ENCODE assay signal across 8 mouse cellular contexts in the genomic region with DNA sequence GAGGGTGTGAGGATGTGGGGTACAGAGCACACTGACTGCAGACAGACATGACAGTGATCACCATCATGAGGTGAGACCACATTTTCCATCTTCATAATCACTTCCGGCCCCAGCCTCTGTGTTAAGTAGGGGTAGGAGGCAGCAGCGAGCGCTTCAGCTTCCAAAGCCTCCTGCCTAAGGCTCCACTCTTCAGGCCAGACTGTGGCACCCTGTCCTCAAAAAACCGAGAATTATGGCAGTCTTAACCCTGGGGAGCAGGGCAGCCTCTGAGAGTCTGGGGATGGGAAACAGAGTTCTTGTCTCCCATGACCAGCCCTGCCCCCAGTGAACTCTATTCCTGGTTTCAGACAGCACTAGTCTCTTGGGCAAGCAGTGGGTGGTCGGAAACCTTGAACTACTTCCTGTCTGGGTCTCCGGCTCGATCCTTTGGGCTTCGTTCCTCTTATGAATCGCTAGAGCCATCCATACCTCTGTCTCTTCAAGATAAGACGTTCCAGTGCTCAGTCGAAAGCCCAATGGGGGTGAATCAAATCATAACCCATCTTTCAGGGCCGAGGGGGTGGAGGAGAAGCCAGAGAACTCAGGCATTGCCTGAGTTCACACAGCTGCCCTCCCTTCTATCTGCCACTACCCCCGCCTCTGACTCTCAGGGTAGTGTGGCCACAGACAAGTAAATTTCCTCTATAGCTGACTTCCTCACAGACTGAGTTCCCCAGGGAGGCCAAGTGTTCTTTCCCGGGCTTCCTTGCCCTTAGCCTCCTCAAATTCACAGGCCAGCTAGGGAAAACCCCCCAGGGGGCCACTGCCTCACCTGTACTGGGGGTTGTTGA. TPM values are rescaled to one million over a fixed set of nuclear protein-coding genes. Genes with fewer than 3 reads are reported as not detected.
DNase-seq lines count a peak whose midpoint lies in the region; ATAC-seq lines count a peak whose summit lies in the region.

No protein-coding gene starts in this region.

- no peak overlapping the region for H3K4me3 ChIP-seq in embryonic facial prominence, embryonic 12.5 days
- no peak overlapping the region for H3K4me3 ChIP-seq in limb, embryonic 12.5 days (replicated peaks)
- H3K4me3 ChIP-seq in midbrain, embryonic 14.5 days (replicated peaks; ENCODE audit: low read depth, low read length), result no peak overlapping the region

- peak; percentile 85 for DNase-seq in layer of hippocampus, adult 9-11 months
- DNase-seq in layer of hippocampus, adult 9-10 months (ENCODE audit: low spot score), result no peak
- peak; percentile 55 for DNase-seq in heart, postnatal 4 days
- no peak for DNase-seq in midbrain, embryonic 14.5 days
- peak; percentile 84 for DNase-seq in thymus, postnatal 0 days (ENCODE audit: low spot score)

- peak overlapping the region; percentile 40; the same call in 1 of the 2 replicates for H3K9ac ChIP-seq in embryonic facial prominence, embryonic 12.5 days
- peak overlapping the region; percentile 51; the same call in 1 of the 2 replicates for H3K9ac ChIP-seq in limb, embryonic 12.5 days (replicated peaks)
- peak overlapping the region; percentile 2; the same call in 1 of the 2 replicates for H3K9ac ChIP-seq in midbrain, embryonic 14.5 days (replicated peaks; ENCODE audit: low read length)

- H3K4me2 ChIP-seq in embryonic facial prominence, embryonic 12.5 days (replicated peaks), result peak overlapping the region; percentile 24; the same call in 1 of the 2 replicates
- peak overlapping the region; percentile 37 for H3K4me2 ChIP-seq in limb, embryonic 12.5 days
- H3K4me2 ChIP-seq in midbrain, embryonic 14.5 days (ENCODE audit: low read length), result no peak overlapping the region

- H3K27ac ChIP-seq in embryonic facial prominence, embryonic 12.5 days, result peak overlapping the region; percentile 82
- peak overlapping the region; percentile 81 for H3K27ac ChIP-seq in limb, embryonic 12.5 days
- peak overlapping the region; percentile 56 for H3K27ac ChIP-seq in midbrain, embryonic 14.5 days (replicated peaks; ENCODE audit: low read depth, low read length)

- H3K36me3 ChIP-seq in embryonic facial prominence, embryonic 12.5 days, result peaks cover 6% of the 10 kb centered on the region; the same call in 1 of the 2 replicates
- peaks cover 12% of the 10 kb centered on the region for H3K36me3 ChIP-seq in limb, embryonic 12.5 days
- H3K36me3 ChIP-seq in midbrain, embryonic 14.5 days (ENCODE audit: control insufficient read depth, insufficient read depth, low read length), result peaks cover 15% of the 10 kb centered on the region

- no peaks in the 10 kb centered on the region for H3K9me3 ChIP-seq in embryonic facial prominence, embryonic 12.5 days
- no peaks in the 10 kb centered on the region for H3K9me3 ChIP-seq in limb, embryonic 12.5 days
- H3K9me3 ChIP-seq in midbrain, embryonic 14.5 days (ENCODE audit: control insufficient read depth, low read length), result no peaks in the 10 kb centered on the region

- WGBS in embryonic facial prominence, embryonic 12.5 days, result 62% methylated on average over 14 of the region's 14 CpGs
- WGBS in limb, embryonic 12.5 days, result 61% methylated on average over 14 of the region's 14 CpGs
- 75% methylated on average over 14 of the region's 14 CpGs for whole genome bisulfite sequencing in midbrain, embryonic 14.5 days

- no peak for ATAC-seq in embryonic facial prominence, embryonic 12.5 days (ENCODE audit: insufficient number of reproducible peaks, insufficient read depth, low FRiP score, low TSS enrichment)
- ATAC-seq in limb, embryonic 12.5 days (ENCODE audit: insufficient number of reproducible peaks, insufficient read depth, low FRiP score, low TSS enrichment, low read depth), result no peak
- no peak for ATAC-seq in midbrain, embryonic 14.5 days (ENCODE audit: low FRiP score, low TSS enrichment)
- no peak for ATAC-seq in cerebellum, adult (ENCODE audit: insufficient number of reproducible peaks, low FRiP score, low TSS enrichment)

- peaks cover 22% of the 10 kb centered on the region for H3K4me1 ChIP-seq in embryonic facial prominence, embryonic 12.5 days
- H3K4me1 ChIP-seq in limb, embryonic 12.5 days (replicated peaks), result peaks cover 30% of the 10 kb centered on the region
- H3K4me1 ChIP-seq in midbrain, embryonic 14.5 days (ENCODE audit: control insufficient read depth, insufficient read depth, low read length), result peaks cover 19% of the 10 kb centered on the region

- H3K27me3 ChIP-seq in embryonic facial prominence, embryonic 12.5 days, result no peaks in the 10 kb centered on the region
- H3K27me3 ChIP-seq in limb, embryonic 12.5 days, result no peaks in the 10 kb centered on the region
- no peaks in the 10 kb centered on the region for H3K27me3 ChIP-seq in midbrain, embryonic 14.5 days (ENCODE audit: control insufficient read depth, insufficient read depth, low read length)

RNA-seq across cellular contexts. Expression of a gene that starts 0.8 kb away (rescaled TPM):
- polyA plus RNA-seq in embryonic facial prominence, embryonic 12.5 days (2016; fragmentation: Nextera tagmentation; extraction: Ambion mirVana), result 4.4 and 4.9 TPM in 2 replicates
- total RNA-seq in heart, postnatal 4 days (2021), result 1 to 10 TPM; 4.6 to 5.9 TPM
- 4.2 and 5.1 TPM in 2 replicates for polyA plus RNA-seq in limb, embryonic 12.5 days (2016; fragmentation: Nextera tagmentation; extraction: Ambion mirVana)
- 3.2 and 3.4 TPM in 2 replicates for polyA plus RNA-seq in midbrain, embryonic 14.5 days (2014; fragmentation: Nextera tagmentation; extraction: Ambion mirVana)
- polyA plus RNA-seq in thymus, postnatal 0 days (2015; fragmentation: Nextera tagmentation; extraction: Ambion mirVana), result 15.7 and 19.2 TPM in 2 replicates

RNA-seq across cellular contexts. Expression of a gene that starts 1.9 kb away (rescaled TPM):
- polyA plus RNA-seq in embryonic facial prominence, embryonic 12.5 days (2016; fragmentation: Nextera tagmentation; extraction: Ambion mirVana), result not detected in 2 replicates
- not detected for total RNA-seq in heart, postnatal 4 days (2021)
- polyA plus RNA-seq in limb, embryonic 12.5 days (2016; fragmentation: Nextera tagmentation; extraction: Ambion mirVana), result not detected in 2 replicates
- not detected in 2 replicates for polyA plus RNA-seq in midbrain, embryonic 14.5 days (2014; fragmentation: Nextera tagmentation; extraction: Ambion mirVana)
- polyA plus RNA-seq in thymus, postnatal 0 days (2015; fragmentation: Nextera tagmentation; extraction: Ambion mirVana), result 1.0 and 1.8 TPM in 2 replicates

RNA-seq across cellular contexts. Expression of a gene that starts 9.0 kb away (rescaled TPM):
- 5.0 and 5.5 TPM in 2 replicates for polyA plus RNA-seq in embryonic facial prominence, embryonic 12.5 days (2016; fragmentation: Nextera tagmentation; extraction: Ambion mirVana)
- 1 to 10 TPM; 5.0 to 5.8 TPM for total RNA-seq in heart, postnatal 4 days (2021)
- polyA plus RNA-seq in limb, embryonic 12.5 days (2016; fragmentation: Nextera tagmentation; extraction: Ambion mirVana), result 2.5 and 2.7 TPM in 2 replicates
- 15.7 and 17.5 TPM in 2 replicates for polyA plus RNA-seq in midbrain, embryonic 14.5 days (2014; fragmentation: Nextera tagmentation; extraction: Ambion mirVana)
- polyA plus RNA-seq in thymus, postnatal 0 days (2015; fragmentation: Nextera tagmentation; extraction: Ambion mirVana), result 3.4 and 4.1 TPM in 2 replicates

RNA-seq across cellular contexts. Expression of a gene that starts 28.9 kb away (rescaled TPM):
- polyA plus RNA-seq in embryonic facial prominence, embryonic 12.5 days (2016; fragmentation: Nextera tagmentation; extraction: Ambion mirVana), result 10.4 and 12.1 TPM in 2 replicates
- total RNA-seq in heart, postnatal 4 days (2021), result 1 to 10 TPM; 4.0 to 5.0 TPM
- polyA plus RNA-seq in limb, embryonic 12.5 days (2016; fragmentation: Nextera tagmentation; extraction: Ambion mirVana), result 5.4 and 6.4 TPM in 2 replicates
- 4.0 and 4.5 TPM in 2 replicates for polyA plus RNA-seq in midbrain, embryonic 14.5 days (2014; fragmentation: Nextera tagmentation; extraction: Ambion mirVana)
- polyA plus RNA-seq in thymus, postnatal 0 days (2015; fragmentation: Nextera tagmentation; extraction: Ambion mirVana), result 0.39 and 0.44 TPM in 2 replicates

RNA-seq across cellular contexts. Expression of a gene that starts 31.3 kb away (rescaled TPM):
- 804 and 834 TPM in 2 replicates for polyA plus RNA-seq in embryonic facial prominence, embryonic 12.5 days (2016; fragmentation: Nextera tagmentation; extraction: Ambion mirVana)
- total RNA-seq in heart, postnatal 4 days (2021), result 100 to 1,000 TPM; 952 to 961 TPM
- 892 and 981 TPM in 2 replicates for polyA plus RNA-seq in limb, embryonic 12.5 days (2016; fragmentation: Nextera tagmentation; extraction: Ambion mirVana)
- 599 and 678 TPM in 2 replicates for polyA plus RNA-seq in midbrain, embryonic 14.5 days (2014; fragmentation: Nextera tagmentation; extraction: Ambion mirVana)
- polyA plus RNA-seq in thymus, postnatal 0 days (2015; fragmentation: Nextera tagmentation; extraction: Ambion mirVana), result 1,163 and 1,165 TPM in 2 replicates

Comparison
In these comparisons a context has a peak if more than half of its experiments do, and no peak if none do; other contexts are left out.
1. DNase-seq: peak in layer of hippocampus, adult 9-11 months (single experiment), heart, postnatal 4 days (single experiment) and thymus, postnatal 0 days (single experiment); none in layer of hippocampus, adult 9-10 months (single experiment) and midbrain, embryonic 14.5 days (single experiment).
2. Peak in every context shown above with its lines, with median percentiles within 50 percentile points of each other: H3K27ac ChIP-seq and H3K9ac ChIP-seq.